Mouse (Mus musculus) thymus, adult 18-20 months (tissue): ENCODE measurements around the gene Lkaaear1.

Experiments
- DNase-seq, 2 experiments: peaks; one replicate each; pipeline ENCODE4 v3.0.0; 2022; ENCODE audit warnings: mixed read lengths in 2 of 2

Lkaaear1 gene

DNA sequence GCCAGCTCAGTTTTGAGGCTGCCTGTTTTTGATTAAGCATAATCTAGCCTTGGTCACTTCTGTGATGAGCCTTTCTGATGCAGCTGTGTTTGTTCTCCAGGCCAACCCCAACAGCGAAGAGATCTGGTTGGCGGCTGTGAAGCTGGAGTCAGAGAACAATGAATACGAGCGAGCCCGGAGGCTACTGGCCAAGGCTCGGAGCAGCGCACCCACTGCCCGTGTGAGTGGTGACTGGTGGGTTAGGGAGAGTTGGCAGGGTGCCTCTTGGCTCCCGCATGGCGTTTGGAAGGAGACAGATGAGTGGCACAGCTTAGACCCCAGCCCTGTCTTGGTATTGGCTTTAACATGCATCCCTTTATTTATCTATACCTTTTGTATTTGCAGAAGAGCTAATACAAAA is 49.3 kb downstream of the Lkaaear1 start:
- DNase-seq = no peak
